Mouse (Mus musculus) frontal cortex, adult 2 months (tissue): ENCODE data around the gene Mtrf1. TPM values are rescaled to one million over a fixed set of nuclear protein-coding genes. Genes with fewer than 3 reads are reported as not detected.
"Not testable (repeated sequence)": the region's sequence is repeated elsewhere in the genome, so short reads cannot be mapped to it uniquely, and the experiment has no call there.

Experiments
- DNase-seq, 2 experiments: peaks; one replicate each; pipeline ENCODE4 v3.0.0; 2022; ENCODE audit warnings: low spot score in 1 of 2; ENCODE audit errors: extremely low spot score in 1 of 2
- polyA plus RNA-seq: library from polyadenylated mRNA; depleted of rRNA; stranded (reverse); fragments of >200 nt; gene quantifications from 2 replicates; pipeline ENCODE4 v1.2.3, GENCODE M21; 2012; rRNA removed

The Mtrf1 gene
- polyA plus RNA-seq: 7.2 and 8.2 TPM in 2 replicates

GRCm38 (mm10) chr14:79397321-79398122 lies at the start of gene Mtrf1:
Gene Mtrf1 (plus strand): TSS chr14:79397772.
- DNase-seq: peak; percentile 74 to 78

- DNase-seq: no peak
Observed at GRCm38 (mm10) chr14:79358055-79358454, 39.5 kb upstream of the Mtrf1 start.

GRCm38 (mm10) chr14:79377041-79377440 lies 20.5 kb upstream of the Mtrf1 start:
- DNase-seq: no peak

GRCm38 (mm10) chr14:79383120-79383519 lies 14.5 kb upstream of the Mtrf1 start:
- DNase-seq: no peak

GRCm38 (mm10) chr14:79388304-79388703 lies 9.3 kb upstream of the Mtrf1 start:
- DNase-seq: no peak

- DNase-seq: peak in 1 of 2 experiments; percentile 11
Observed at GRCm38 (mm10) chr14:79389438-79390264, 7.9 kb upstream of the Mtrf1 start.

- DNase-seq: peak; percentile 78 to 94
Observed at GRCm38 (mm10) chr14:79390265-79390926, 7.2 kb upstream of the Mtrf1 start, which contains the start of gene Naa16. Gene Naa16 (minus strand): TSS chr14:79390778.

GRCm38 (mm10) chr14:79393289-79393688 lies 4.3 kb upstream of the Mtrf1 start:
- DNase-seq: no peak

GRCm38 (mm10) chr14:79394564-79394963 lies 3.0 kb upstream of the Mtrf1 start:
- peak in 1 of 2 experiments; percentile 34 for DNase-seq

GRCm38 (mm10) chr14:79407641-79408040 lies 10.1 kb downstream of the Mtrf1 start:
- no peak for DNase-seq

- DNase-seq: no peak
Observed at GRCm38 (mm10) chr14:79409278-79409830, 11.8 kb downstream of the Mtrf1 start.

- no peak for DNase-seq
Observed at GRCm38 (mm10) chr14:79410662-79411061, 13.1 kb downstream of the Mtrf1 start.

GRCm38 (mm10) chr14:79413121-79413520 lies 15.5 kb downstream of the Mtrf1 start:
- no peak for DNase-seq

GRCm38 (mm10) chr14:79420083-79420685 lies 22.6 kb downstream of the Mtrf1 start:
- no peak for DNase-seq

- DNase-seq: peak; percentile 88 to 96
Observed at GRCm38 (mm10) chr14:79425979-79426729, 28.6 kb downstream of the Mtrf1 start, which contains the start of gene Kbtbd7. Gene Kbtbd7 (plus strand): TSS chr14:79426511.

- DNase-seq: not testable (repeated sequence)
Observed at GRCm38 (mm10) chr14:79426730-79427365, 29.3 kb downstream of the Mtrf1 start.

- no peak for DNase-seq
Observed at GRCm38 (mm10) chr14:79434068-79434467, 36.5 kb downstream of the Mtrf1 start.

- no peak for DNase-seq
Observed at GRCm38 (mm10) chr14:79440655-79441054, 43.1 kb downstream of the Mtrf1 start.

GRCm38 (mm10) chr14:79441441-79441840 lies 43.9 kb downstream of the Mtrf1 start:
- DNase-seq: no peak
